Mouse (Mus musculus) stomach, postnatal 0 days (tissue): ENCODE data around the gene Cilp. TPM values are rescaled to one million over a fixed set of nuclear protein-coding genes. Genes with fewer than 3 reads are reported as not detected.
"Not testable (repeated sequence)": the region's sequence is repeated elsewhere in the genome, so short reads cannot be mapped to it uniquely, and the experiment has no call there.

Experiments used
- ATAC-seq: fragments of 200-750 bp; cut with Nextera tagmentation; 2 replicates; pipeline ENCODE4 v1.8.0; 2017; ENCODE audit not compliant: low FRiP score, low TSS enrichment
- DNase-seq: peaks from one replicate; pipeline ENCODE4 v3.0.0-alpha.2; 2016; ENCODE audit warnings: low spot score
- H3K27ac ChIP-seq: fragments of 300-500 bp; sonication (generic); replicated peaks from 2 replicates; pipeline ENCODE4 v1.5.1; 2014; ENCODE audit warnings: mild to moderate bottlenecking, control low read depth
- H3K27me3 ChIP-seq: fragments of 300-500 bp; sonication (generic); 2 replicates; pipeline ENCODE4 v1.6.1; 2014; ENCODE audit warnings: low read length; ENCODE audit not compliant: control insufficient read depth, insufficient read depth
- H3K36me3 ChIP-seq: fragments of 300-500 bp; sonication (generic); 2 replicates; pipeline ENCODE4 v1.6.1; 2014; ENCODE audit warnings: low read length, mixed read lengths; ENCODE audit not compliant: control insufficient read depth, insufficient read depth
- H3K4me1 ChIP-seq: fragments of 300-500 bp; sonication (generic); replicated peaks from 2 replicates; pipeline ENCODE4 v1.6.1; 2014; ENCODE audit warnings: antibody characterized with exemption; ENCODE audit not compliant: control insufficient read depth, insufficient read depth
- H3K4me2 ChIP-seq: fragments of 300-500 bp; sonication (generic); replicated peaks from 2 replicates; pipeline ENCODE4 v1.6.1; 2014; ENCODE audit warnings: low read depth, mild to moderate bottlenecking, control low read depth, moderate library complexity
- H3K4me3 ChIP-seq: fragments of 300-500 bp; sonication (generic); 2 replicates; pipeline ENCODE4 v1.5.1; 2014; ENCODE audit warnings: low read depth, low read length, control low read depth
- H3K9ac ChIP-seq: fragments of 300-500 bp; sonication (generic); 2 replicates; pipeline ENCODE4 v1.6.1; 2014; ENCODE audit warnings: mild to moderate bottlenecking, low read length, control low read depth, mixed read lengths
- H3K9me3 ChIP-seq: fragments of 300-500 bp; sonication (generic); 2 replicates; pipeline ENCODE4 v1.6.1; 2016; ENCODE audit warnings: low read length; ENCODE audit not compliant: control insufficient read depth
- CTCF ChIP-seq: IDR thresholded peaks from 2 replicates; pipeline ENCODE4 v1.5.1; 2016; ENCODE audit warnings: antibody characterized with exemption, low read depth, mild to moderate bottlenecking, moderate library complexity
- EP300 ChIP-seq: optimal IDR thresholded peaks from 2 replicates; pipeline ENCODE3; 2016; ENCODE audit warnings: antibody characterized with exemption
- WGBS: fragments of 180-500 bp; shearing (Covaris S2); extraction: QIAGEN DNeasy Blood & Tissue Kit; methylation state at CpG from one replicate; pipeline ENCODE4 v1.1.7; 2014; 5-methylcytosine and 5-hydroxymethylcytosine counted together
- polyA plus RNA-seq: library from polyadenylated mRNA; unstranded; fragments of >200 nt; fragmentation: Nextera tagmentation; extraction: Ambion mirVana; gene quantifications from 2 replicates; pipeline ENCODE4 v1.2.1, GENCODE M21; 2015

The Cilp gene
- 0.61 and 0.79 TPM in 2 replicates for polyA plus RNA-seq

DNA sequence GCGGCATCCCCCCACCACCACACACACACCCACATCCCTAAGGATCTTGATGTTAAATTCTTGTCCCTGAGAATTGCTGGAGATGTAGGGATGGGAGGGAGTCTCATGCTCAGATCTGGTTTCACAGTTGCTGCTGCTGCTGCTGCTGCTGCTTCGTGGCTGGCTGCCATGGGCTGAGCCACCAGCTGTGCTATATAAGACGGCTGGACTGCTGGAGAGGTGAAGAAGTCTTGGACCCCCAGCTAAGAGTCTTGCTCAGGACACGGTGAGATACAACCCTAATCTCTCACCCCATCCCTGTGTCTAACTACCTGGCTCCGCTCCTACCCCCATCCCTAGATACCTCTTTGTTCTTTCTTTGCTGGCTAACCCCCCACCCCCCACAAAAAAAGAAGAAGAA is at the start of gene Cilp:
Gene Cilp (plus strand): TSS at position 222 of the 400 bp plus-strand sequence.
- TF ChIP-seq EP300 (no peak), CTCF (no peak)
- Histone ChIP-seq H3K4me3 (no peak within 1 kb of the TSS), H3K27me3 (no peaks in the 10 kb centered on the region), H3K4me1 (no peaks in the 10 kb centered on the region), H3K9me3 (no peaks in the 10 kb centered on the region), H3K9ac (no peak within 1 kb of the TSS), H3K36me3 (no peaks in the 10 kb centered on the region), H3K27ac (peak within 1 kb of the TSS; percentile 8; the same call in 1 of the 2 replicates), H3K4me2 (no peak within 1 kb of the TSS; the same call in 1 of the 2 replicates)
- WGBS: 50% methylated on average over 5 of the region's 5 CpGs
- DNase-seq: no peak
- ATAC-seq: peak; percentile 56; the same call in 1 of the 2 replicates

DNA sequence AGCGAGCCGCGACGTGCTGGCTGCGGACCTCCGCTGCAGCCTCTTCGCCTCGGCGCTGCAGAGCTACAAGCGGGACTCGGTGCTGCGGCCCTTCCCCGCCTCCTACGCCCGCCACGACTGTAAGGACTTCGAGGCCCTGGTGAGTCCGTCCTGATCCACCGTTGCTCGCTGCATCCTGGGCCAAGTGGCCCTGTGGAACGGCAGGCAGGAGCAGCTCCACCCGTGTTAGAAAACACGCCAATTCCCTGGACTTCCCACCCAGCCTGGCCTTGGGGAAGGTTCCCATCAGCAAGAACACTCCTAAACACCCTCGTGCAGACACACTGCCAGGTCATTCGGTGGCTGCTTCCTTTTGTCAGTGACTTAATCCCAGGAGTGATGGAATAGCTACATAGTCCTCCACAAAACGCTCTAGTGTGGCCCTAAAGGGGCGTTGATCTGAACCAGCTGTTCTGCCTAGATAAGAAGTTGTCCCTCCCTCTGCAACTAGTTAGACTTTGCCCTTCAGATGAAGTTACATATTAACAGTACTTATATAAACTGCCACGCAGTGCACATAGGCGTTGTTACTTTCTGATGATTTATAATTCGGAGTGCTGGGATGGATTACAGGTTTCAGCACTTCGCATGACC is 49.4 kb upstream of the Cilp start:
- Histone ChIP-seq H3K4me3 (peak overlapping the region; percentile 61), H3K36me3 (no peaks in the 10 kb centered on the region), H3K9me3 (no peaks in the 10 kb centered on the region), H3K27me3 (no peaks in the 10 kb centered on the region), H3K9ac (peak overlapping the region; percentile 75), H3K27ac (peak overlapping the region; percentile 96), H3K4me2 (peak overlapping the region; percentile 96), H3K4me1 (0 out of 2 replicates have a peak, but pooled peaks cover 3% of the 10 kb centered on the region)
- WGBS: 3% methylated on average over 31 of the region's 31 CpGs
- TF ChIP-seq EP300: no peak
- no peak for TF ChIP-seq CTCF
- peak; percentile 75 for DNase-seq
- ATAC-seq: peak; percentile 79

DNA sequence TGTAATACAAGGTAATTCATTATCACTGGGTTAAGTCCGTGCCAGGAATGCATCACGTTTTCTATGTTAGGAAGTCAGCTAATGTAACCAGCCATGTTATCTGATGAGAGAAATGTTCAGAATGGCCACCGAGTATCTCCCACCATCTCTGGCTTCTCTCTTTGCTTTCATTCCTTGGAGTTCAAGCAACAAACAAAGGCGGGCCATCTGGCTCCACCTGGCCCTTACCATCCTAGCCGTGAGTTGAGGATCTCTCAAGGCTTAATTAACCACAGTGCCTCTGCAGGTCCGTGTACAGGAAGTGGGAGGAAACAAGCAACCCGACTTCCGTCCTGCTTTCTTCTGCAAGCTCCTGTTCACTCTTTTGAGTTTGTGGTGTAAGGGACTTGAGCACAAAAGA is 48.0 kb upstream of the Cilp start:
- no peak overlapping the region for H3K4me3 ChIP-seq
- ATAC-seq (no peak), DNase-seq (no peak)
- no peak overlapping the region for H3K9ac ChIP-seq
- no peak overlapping the region for H3K4me2 ChIP-seq
- 43% methylated on average over 8 of the region's 8 CpGs for WGBS
- H3K27me3 ChIP-seq: no peaks in the 10 kb centered on the region
- H3K36me3 ChIP-seq: no peaks in the 10 kb centered on the region
- 0 out of 2 replicates have a peak, but pooled peaks cover 3% of the 10 kb centered on the region for H3K4me1 ChIP-seq
- no peak for TF ChIP-seq EP300
- no peak for TF ChIP-seq CTCF
- H3K9me3 ChIP-seq: no peaks in the 10 kb centered on the region
- no peak overlapping the region for H3K27ac ChIP-seq

DNA sequence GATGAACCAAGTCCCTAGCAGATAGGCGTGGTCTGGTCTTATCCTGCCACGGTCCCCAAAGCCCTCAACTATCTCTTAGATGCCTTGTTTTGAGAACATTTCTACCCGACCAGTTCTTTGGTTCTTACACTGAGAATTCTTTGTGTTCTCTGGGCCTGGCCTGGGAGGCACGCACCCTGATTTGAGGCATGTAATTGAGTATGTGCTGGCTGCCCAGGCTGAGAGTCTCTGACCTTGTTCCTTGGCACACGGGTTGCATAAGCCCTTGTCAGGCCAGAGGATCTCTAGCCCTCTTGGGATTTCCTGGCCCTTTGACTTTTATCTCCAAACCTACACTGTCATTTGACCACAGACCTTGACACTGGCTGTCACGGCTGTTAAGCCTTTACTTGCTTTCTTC is 47.3 kb upstream of the Cilp start:
- H3K27me3 ChIP-seq: no peaks in the 10 kb centered on the region
- ATAC-seq (no peak), DNase-seq (no peak)
- no peak overlapping the region for H3K4me2 ChIP-seq
- 59% methylated on average over 6 of the region's 6 CpGs for WGBS
- TF ChIP-seq EP300: no peak
- no peak for TF ChIP-seq CTCF
- no peaks in the 10 kb centered on the region for H3K9me3 ChIP-seq
- H3K27ac ChIP-seq: peak overlapping the region; percentile 45; the same call in 1 of the 2 replicates
- H3K36me3 ChIP-seq: no peaks in the 10 kb centered on the region
- 0 out of 2 replicates have a peak, but pooled peaks cover 3% of the 10 kb centered on the region for H3K4me1 ChIP-seq
- no peak overlapping the region for H3K4me3 ChIP-seq
- H3K9ac ChIP-seq: no peak overlapping the region

DNA sequence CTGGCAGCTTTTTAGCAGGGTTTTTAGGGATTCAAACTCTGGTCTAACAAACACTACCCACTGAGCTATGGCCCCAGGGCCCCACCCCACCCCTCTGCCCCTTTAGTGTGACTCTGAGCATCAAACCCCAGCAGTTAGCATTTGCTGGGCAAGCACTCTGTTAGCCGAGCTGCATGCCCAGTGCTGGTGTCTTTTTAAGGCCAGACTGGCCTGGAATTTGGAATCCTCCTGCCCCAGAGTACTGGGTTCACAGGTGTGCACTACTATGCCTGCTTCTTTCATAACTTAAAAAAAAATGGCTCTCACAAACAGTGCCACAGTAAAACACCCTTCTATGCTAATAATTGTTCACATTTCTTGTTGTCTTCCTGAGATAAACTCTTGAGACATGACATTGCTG is 46.1 kb upstream of the Cilp start:
- TF ChIP-seq CTCF (no peak), EP300 (no peak)
- Histone ChIP-seq H3K36me3 (no peaks in the 10 kb centered on the region), H3K27me3 (no peaks in the 10 kb centered on the region), H3K4me2 (no peak overlapping the region), H3K4me1 (0 out of 2 replicates have a peak, but pooled peaks cover 3% of the 10 kb centered on the region), H3K9ac (no peak overlapping the region), H3K9me3 (no peaks in the 10 kb centered on the region), H3K4me3 (no peak overlapping the region), H3K27ac (no peak overlapping the region)
- 90% methylated on average over 1 of the region's 1 CpGs for WGBS
- no peak for ATAC-seq
- no peak for DNase-seq

DNA sequence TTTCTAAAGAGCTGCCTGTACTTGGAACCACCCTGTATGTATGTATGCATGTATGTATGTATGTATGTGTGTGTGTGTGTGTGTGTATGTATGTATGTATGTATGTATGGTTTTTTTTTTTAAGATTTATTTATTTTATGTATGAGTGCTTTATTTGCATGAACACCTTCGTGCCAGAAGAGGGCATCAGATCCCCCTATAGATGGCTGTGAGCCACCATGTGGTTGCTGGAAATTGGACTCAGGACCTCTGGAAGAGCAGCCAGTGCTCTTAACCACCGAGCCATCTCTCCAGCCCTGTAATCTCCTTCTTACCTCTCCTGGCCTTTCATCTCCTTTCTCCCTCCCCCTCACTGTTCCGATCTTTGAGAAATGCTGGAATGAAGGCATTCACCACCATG is 44.6 kb upstream of the Cilp start:
- WGBS: 45% methylated on average over 3 of the region's 3 CpGs
- TF ChIP-seq CTCF: peak; percentile 50
- ATAC-seq, H3K27ac ChIP-seq, H3K36me3 ChIP-seq, DNase-seq, H3K4me2 ChIP-seq, H3K4me1 ChIP-seq, H3K9ac ChIP-seq, H3K9me3 ChIP-seq, H3K27me3 ChIP-seq, H3K4me3 ChIP-seq: not testable (repeated sequence)
